Mouse (Mus musculus) hindbrain, embryonic 14.5 days (tissue): ENCODE measurements around the gene Ak1. TPM values are rescaled to one million over a fixed set of nuclear protein-coding genes. Genes with fewer than 3 reads are reported as not detected.

Experiments used
- ATAC-seq: fragments of 200-750 bp; cut with Nextera tagmentation; 2 replicates; pipeline ENCODE4 v1.8.0; 2017; ENCODE audit warnings: moderate number of reproducible peaks, mild to moderate bottlenecking, moderate TSS enrichment, moderate library complexity; ENCODE audit not compliant: low FRiP score
- DNase-seq: peaks from one replicate; pipeline ENCODE4 v3.0.0-alpha.2; 2015; ENCODE audit warnings: low spot score
- H3K27ac ChIP-seq: fragments of 300-500 bp; sonication (generic); 2 replicates; pipeline ENCODE4 v1.5.1; 2014; ENCODE audit warnings: mild to moderate bottlenecking, moderate library complexity
- H3K27me3 ChIP-seq: fragments of 300-500 bp; sonication (generic); 2 replicates; pipeline ENCODE4 v1.6.1; 2014; ENCODE audit warnings: mild to moderate bottlenecking, low read length, mixed read lengths; ENCODE audit not compliant: control insufficient read depth, insufficient read depth
- H3K36me3 ChIP-seq: fragments of 300-500 bp; sonication (generic); replicated peaks from 2 replicates; pipeline ENCODE4 v1.6.1; 2014; ENCODE audit not compliant: control insufficient read depth, insufficient read depth
- H3K4me1 ChIP-seq: fragments of 300-500 bp; sonication (generic); replicated peaks from 2 replicates; pipeline ENCODE4 v1.6.1; 2014; ENCODE audit warnings: antibody characterized with exemption, low read length, mixed read lengths; ENCODE audit not compliant: control insufficient read depth, insufficient read depth
- H3K4me2 ChIP-seq: fragments of 300-500 bp; sonication (generic); replicated peaks from 2 replicates; pipeline ENCODE4 v1.6.1; 2014; ENCODE audit warnings: mild to moderate bottlenecking, moderate library complexity
- H3K4me3 ChIP-seq: fragments of 300-500 bp; sonication (generic); replicated peaks from 2 replicates; pipeline ENCODE4 v1.5.1; 2014; ENCODE audit warnings: mild to moderate bottlenecking, low read length
- H3K9ac ChIP-seq: fragments of 300-500 bp; sonication (generic); 2 replicates; pipeline ENCODE4 v1.6.1; 2014
- H3K9me3 ChIP-seq: fragments of 300-500 bp; sonication (generic); 2 replicates; pipeline ENCODE4 v1.6.1; 2016; ENCODE audit warnings: low read length; ENCODE audit not compliant: control insufficient read depth
- WGBS: fragments of 180-500 bp; shearing (Covaris S2); extraction: QIAGEN DNeasy Blood & Tissue Kit; methylation state at CpG from one replicate; pipeline ENCODE4 v1.1.7; 2014; 5-methylcytosine and 5-hydroxymethylcytosine counted together
- polyA plus RNA-seq: library from polyadenylated mRNA; unstranded; fragments of >200 nt; fragmentation: Nextera tagmentation; extraction: Ambion mirVana; gene quantifications from 2 replicates; pipeline ENCODE4 v1.2.1, GENCODE M21; 2014

Gene Ak1
- polyA plus RNA-seq, 1 experiment from 2014 or later = 78.1 TPM

- H3K27me3 ChIP-seq = no peaks in the 10 kb centered on the region
- DNase-seq (no peak), ATAC-seq (no peak)
- peak overlapping the region; percentile 90 for H3K4me2 ChIP-seq
- H3K9ac ChIP-seq = no peak overlapping the region
- H3K9me3 ChIP-seq = no peaks in the 10 kb centered on the region
- peaks cover 23% of the 10 kb centered on the region; the same call in 1 of the 2 replicates for H3K4me1 ChIP-seq
- H3K36me3 ChIP-seq = no peaks in the 10 kb centered on the region
- WGBS = 12% methylated on average over 25 of the region's 25 CpGs
- no peak overlapping the region for H3K27ac ChIP-seq
- H3K4me3 ChIP-seq = peak overlapping the region; percentile 77; the same call in 1 of the 2 replicates
These were observed 13.3 kb upstream of the Ak1 start for GRCm38 (mm10) chr2:32608141-32608777.

- DNase-seq (no peak), ATAC-seq (no peak)
- Histone ChIP-seq H3K4me3 (peak overlapping the region; percentile 77; the same call in 1 of the 2 replicates), H3K36me3 (no peaks in the 10 kb centered on the region), H3K9me3 (no peaks in the 10 kb centered on the region), H3K27me3 (no peaks in the 10 kb centered on the region), H3K4me1 (peaks cover 23% of the 10 kb centered on the region; the same call in 1 of the 2 replicates), H3K27ac (no peak overlapping the region), H3K9ac (0 out of 2 replicates have a peak overlapping the region, but pooled peaks have one; percentile 8), H3K4me2 (peak overlapping the region; percentile 90)
- WGBS = 41% methylated on average over 18 of the region's 18 CpGs
These were observed 12.7 kb upstream of the Ak1 start for GRCm38 (mm10) chr2:32608778-32609435.

GRCm38 (mm10) chr2:32610610-32611229 is 10.8 kb upstream of the Ak1 start:
- no peak overlapping the region for H3K27ac ChIP-seq
- no peaks in the 10 kb centered on the region for H3K9me3 ChIP-seq
- peaks cover 14% of the 10 kb centered on the region; the same call in 1 of the 2 replicates for H3K36me3 ChIP-seq
- 15% methylated on average over 23 of the region's 23 CpGs for WGBS
- H3K27me3 ChIP-seq = no peaks in the 10 kb centered on the region
- peak; percentile 52 for DNase-seq
- no peak for ATAC-seq
- peaks cover 23% of the 10 kb centered on the region; the same call in 1 of the 2 replicates for H3K4me1 ChIP-seq
- peak overlapping the region; percentile 43 for H3K4me2 ChIP-seq
- no peak overlapping the region for H3K4me3 ChIP-seq
- 0 out of 2 replicates have a peak overlapping the region, but pooled peaks have one; percentile 9 for H3K9ac ChIP-seq

- H3K27ac ChIP-seq = no peak overlapping the region
- peaks cover 15% of the 10 kb centered on the region; the same call in 1 of the 2 replicates for H3K36me3 ChIP-seq
- 71% methylated on average over 26 of the region's 26 CpGs for WGBS
- H3K4me3 ChIP-seq = no peak overlapping the region
- H3K9me3 ChIP-seq = no peaks in the 10 kb centered on the region
- no peak overlapping the region for H3K9ac ChIP-seq
- H3K27me3 ChIP-seq = no peaks in the 10 kb centered on the region
- ATAC-seq = no peak
- no peak for DNase-seq
- peaks cover 20% of the 10 kb centered on the region; the same call in 1 of the 2 replicates for H3K4me1 ChIP-seq
- H3K4me2 ChIP-seq = no peak overlapping the region
These were observed 9.3 kb upstream of the Ak1 start for GRCm38 (mm10) chr2:32612274-32612673.

DNA sequence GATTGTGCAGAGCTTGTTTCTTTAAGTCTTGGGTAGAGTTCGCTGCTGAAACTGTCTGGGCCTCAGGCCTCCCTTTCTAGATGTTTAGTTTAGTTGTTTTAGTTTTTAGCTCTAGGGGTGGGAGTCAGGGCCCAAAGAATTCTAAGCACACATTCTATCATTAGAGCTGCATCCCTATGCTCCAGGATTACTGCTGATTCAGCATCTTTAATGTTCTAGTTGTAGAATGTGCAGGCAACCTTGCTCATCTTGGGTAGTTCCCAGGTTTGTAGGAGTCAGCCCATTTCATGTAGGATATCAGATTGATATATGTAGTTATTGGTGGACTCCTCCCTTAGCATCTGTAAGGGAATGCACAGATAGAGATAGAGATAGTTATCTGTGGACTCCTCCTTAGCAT is 4.4 kb upstream of the Ak1 start:
- H3K4me3 ChIP-seq = no peak overlapping the region
- no peak overlapping the region for H3K27ac ChIP-seq
- WGBS = 97% methylated on average over 1 of the region's 1 CpGs
- no peak overlapping the region for H3K4me2 ChIP-seq
- H3K9ac ChIP-seq = no peak overlapping the region
- ATAC-seq (no peak), DNase-seq (no peak)
- H3K36me3 ChIP-seq = peaks cover 15% of the 10 kb centered on the region; the same call in 1 of the 2 replicates
- no peaks in the 10 kb centered on the region for H3K9me3 ChIP-seq
- no peaks in the 10 kb centered on the region for H3K27me3 ChIP-seq
- peaks cover 19% of the 10 kb centered on the region for H3K4me1 ChIP-seq

DNA sequence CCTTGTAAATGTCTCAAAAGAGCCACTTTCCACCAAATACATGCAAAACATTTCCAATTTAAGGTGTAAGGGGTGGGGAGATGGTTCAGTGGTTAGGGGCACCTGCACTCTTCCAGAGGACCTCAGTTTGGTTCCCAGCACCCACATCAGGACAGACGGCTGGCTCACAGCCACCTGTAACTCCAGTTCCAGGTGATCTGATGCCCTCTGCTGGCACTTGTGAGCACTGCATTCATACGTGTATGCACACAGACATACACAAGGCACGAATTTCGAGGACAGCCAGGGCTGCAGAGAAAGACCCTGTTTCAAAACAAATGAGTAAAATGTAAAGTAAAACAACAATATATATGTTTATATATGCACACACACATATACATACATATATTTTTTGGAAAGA is 4.0 kb upstream of the Ak1 start:
- H3K27me3 ChIP-seq = no peaks in the 10 kb centered on the region
- H3K9ac ChIP-seq = no peak overlapping the region
- H3K36me3 ChIP-seq = peaks cover 15% of the 10 kb centered on the region; the same call in 1 of the 2 replicates
- WGBS = 95% methylated on average over 4 of the region's 4 CpGs
- ATAC-seq (no peak), DNase-seq (no peak)
- H3K9me3 ChIP-seq = no peaks in the 10 kb centered on the region
- H3K27ac ChIP-seq = no peak overlapping the region
- peaks cover 19% of the 10 kb centered on the region for H3K4me1 ChIP-seq
- H3K4me3 ChIP-seq = no peak overlapping the region
- H3K4me2 ChIP-seq = no peak overlapping the region

DNA sequence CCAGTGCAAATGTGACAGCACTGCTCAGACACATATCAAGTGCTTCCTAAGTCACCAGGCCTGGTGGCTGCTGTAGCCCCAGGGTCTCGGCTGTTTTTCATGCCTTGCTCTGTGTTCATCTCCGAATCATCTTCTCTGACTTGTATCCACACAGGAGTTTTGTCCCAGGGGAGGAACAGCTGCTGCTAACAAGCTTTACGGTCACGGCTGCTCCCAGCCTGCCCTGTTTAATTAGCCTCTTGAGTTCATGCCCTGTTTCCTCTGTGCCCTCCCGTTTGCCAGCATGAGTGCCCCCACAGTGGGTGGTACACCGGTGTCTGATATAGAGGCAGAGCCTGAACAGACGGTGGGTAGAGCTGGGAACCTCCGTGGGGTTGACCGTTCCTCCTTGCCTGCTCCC is 3.5 kb upstream of the Ak1 start:
- Histone ChIP-seq H3K27me3 (no peaks in the 10 kb centered on the region), H3K36me3 (peaks cover 15% of the 10 kb centered on the region; the same call in 1 of the 2 replicates), H3K4me3 (no peak overlapping the region), H3K4me1 (peaks cover 19% of the 10 kb centered on the region), H3K4me2 (no peak overlapping the region), H3K9ac (no peak overlapping the region), H3K9me3 (no peaks in the 10 kb centered on the region), H3K27ac (no peak overlapping the region)
- WGBS = 57% methylated on average over 9 of the region's 9 CpGs
- ATAC-seq (no peak), DNase-seq (no peak)

DNA sequence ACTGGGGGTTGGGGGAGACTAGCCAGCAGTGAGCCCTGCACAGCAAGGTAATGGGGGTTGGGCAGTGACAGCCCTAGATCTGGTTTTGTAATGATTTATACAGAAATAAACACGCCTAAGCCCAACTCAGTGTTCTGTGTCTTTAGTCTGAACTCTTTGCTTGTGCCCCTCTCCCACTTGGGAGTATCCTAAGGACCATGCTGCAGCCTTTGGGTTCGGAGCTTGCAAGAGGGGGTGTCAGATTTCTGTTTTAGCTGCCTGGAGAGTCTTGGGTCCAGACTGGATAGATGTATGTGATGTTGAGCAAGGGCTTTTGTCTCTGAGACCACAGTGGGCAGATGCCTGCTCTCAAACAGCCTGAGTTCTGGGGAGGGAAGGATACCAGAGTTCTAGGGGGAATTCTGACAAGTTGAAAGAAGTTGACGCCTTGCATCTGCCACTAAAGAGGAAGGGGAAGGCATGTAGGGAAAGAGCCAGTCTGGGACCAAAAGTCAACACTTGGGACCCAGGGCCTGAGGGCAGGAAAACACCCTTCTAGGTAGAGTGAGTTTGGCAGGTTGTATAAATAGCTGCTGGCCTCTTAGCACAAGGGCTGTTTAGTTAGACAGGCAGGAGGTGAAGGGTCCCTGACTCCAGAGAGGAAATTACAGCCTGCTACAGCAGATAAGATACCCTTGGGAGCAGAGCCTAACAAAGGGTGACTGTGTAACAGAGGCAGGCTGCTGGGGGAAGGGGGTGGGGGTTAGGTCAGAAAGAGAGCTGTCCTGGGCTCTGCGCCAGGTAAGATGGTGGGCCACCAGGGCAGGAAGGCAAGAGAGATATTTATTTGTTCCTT is 659 bp upstream of the Ak1 start:
- WGBS = 52% methylated on average over 4 of the region's 4 CpGs
- Histone ChIP-seq H3K9me3 (no peaks in the 10 kb centered on the region), H3K36me3 (no peaks in the 10 kb centered on the region), H3K27me3 (no peaks in the 10 kb centered on the region), H3K27ac (peak overlapping the region; percentile 39; the same call in 1 of the 2 replicates), H3K9ac (no peak overlapping the region), H3K4me3 (no peak overlapping the region), H3K4me2 (no peak overlapping the region), H3K4me1 (peaks cover 34% of the 10 kb centered on the region)
- no peak for DNase-seq
- ATAC-seq = peak; percentile 41; the same call in 1 of the 2 replicates
